Mouse (Mus musculus) cerebellum, adult 18-20 months (tissue): ENCODE measurements at regions not wholly inside any gene's neighbourhood (a gene's known extent, or its start where the extent isn't known, plus 50 kb on each side); places are given as distances from the start of the nearest gene placed in this dataset.

ENCODE experiments used
- DNase-seq, 2 experiments: peaks; one replicate each; pipeline ENCODE4 v3.0.0; 2021

GRCm38 (mm10) chr9:26383996-26384395 is 349.5 kb upstream of the B3gat1 start:
- no peak for DNase-seq

GRCm38 (mm10) chr9:26398635-26399034 is 334.9 kb upstream of the B3gat1 start:
- DNase-seq: no peak

GRCm38 (mm10) chr9:26422897-26423823 is 310.4 kb upstream of the B3gat1 start:
- no peak for DNase-seq

- no peak for DNase-seq
Measured at GRCm38 (mm10) chr9:26435507-26435906, 298.0 kb upstream of the B3gat1 start.

- DNase-seq: no peak
Measured at GRCm38 (mm10) chr9:26437244-26437643, 296.3 kb upstream of the B3gat1 start.

GRCm38 (mm10) chr9:26453924-26454323 is 279.6 kb upstream of the B3gat1 start:
- DNase-seq: no peak

- no peak for DNase-seq
Measured at GRCm38 (mm10) chr9:26461081-26461480, 272.4 kb upstream of the B3gat1 start.

GRCm38 (mm10) chr9:26470694-26471392 is 262.7 kb upstream of the B3gat1 start:
- DNase-seq: no peak

- no peak for DNase-seq
Measured at GRCm38 (mm10) chr9:26476341-26476740, 257.2 kb upstream of the B3gat1 start.

- DNase-seq: peak in 1 of 2 experiments; percentile 1
Measured at GRCm38 (mm10) chr9:26480881-26481280, 252.6 kb upstream of the B3gat1 start.

- no peak for DNase-seq
Measured at GRCm38 (mm10) chr9:26481890-26482289, 251.6 kb upstream of the B3gat1 start.

- DNase-seq: no peak
Measured at GRCm38 (mm10) chr9:26493740-26494139, 239.8 kb upstream of the B3gat1 start.

GRCm38 (mm10) chr9:26502027-26502426 is 231.5 kb upstream of the B3gat1 start:
- no peak for DNase-seq

GRCm38 (mm10) chr9:26505941-26506340 is 227.6 kb upstream of the B3gat1 start:
- DNase-seq: no peak

- no peak for DNase-seq
Measured at GRCm38 (mm10) chr9:26518651-26519050, 214.9 kb upstream of the B3gat1 start.

GRCm38 (mm10) chr9:26519581-26520501 is 213.7 kb upstream of the B3gat1 start:
- peak; percentile 8 to 27 for DNase-seq

- DNase-seq: no peak
Measured at GRCm38 (mm10) chr9:26524089-26524488, 209.4 kb upstream of the B3gat1 start.

- DNase-seq: no peak
Measured at GRCm38 (mm10) chr9:26528761-26529160, 204.8 kb upstream of the B3gat1 start.

GRCm38 (mm10) chr9:26539042-26539441 is 194.5 kb upstream of the B3gat1 start:
- DNase-seq: no peak

GRCm38 (mm10) chr9:26548328-26548922 is 185.1 kb upstream of the B3gat1 start:
- peak; percentile 74 to 75 for DNase-seq

- DNase-seq: peak; percentile 72 to 80
Measured at GRCm38 (mm10) chr9:26549118-26549517, 184.4 kb upstream of the B3gat1 start.

- DNase-seq: no peak
Measured at GRCm38 (mm10) chr9:26549551-26549950, 184.0 kb upstream of the B3gat1 start.
